Mouse (Mus musculus) ZHBTc4 (cell line): Measurements from ENCODE around the gene Fip1l1.

Experiments used
- DNase-seq: peaks from one replicate; pipeline ENCODE4 v3.0.0-alpha.2; 2011; ENCODE audit warnings: low read depth, low spot score

Gene Fip1l1

DNA sequence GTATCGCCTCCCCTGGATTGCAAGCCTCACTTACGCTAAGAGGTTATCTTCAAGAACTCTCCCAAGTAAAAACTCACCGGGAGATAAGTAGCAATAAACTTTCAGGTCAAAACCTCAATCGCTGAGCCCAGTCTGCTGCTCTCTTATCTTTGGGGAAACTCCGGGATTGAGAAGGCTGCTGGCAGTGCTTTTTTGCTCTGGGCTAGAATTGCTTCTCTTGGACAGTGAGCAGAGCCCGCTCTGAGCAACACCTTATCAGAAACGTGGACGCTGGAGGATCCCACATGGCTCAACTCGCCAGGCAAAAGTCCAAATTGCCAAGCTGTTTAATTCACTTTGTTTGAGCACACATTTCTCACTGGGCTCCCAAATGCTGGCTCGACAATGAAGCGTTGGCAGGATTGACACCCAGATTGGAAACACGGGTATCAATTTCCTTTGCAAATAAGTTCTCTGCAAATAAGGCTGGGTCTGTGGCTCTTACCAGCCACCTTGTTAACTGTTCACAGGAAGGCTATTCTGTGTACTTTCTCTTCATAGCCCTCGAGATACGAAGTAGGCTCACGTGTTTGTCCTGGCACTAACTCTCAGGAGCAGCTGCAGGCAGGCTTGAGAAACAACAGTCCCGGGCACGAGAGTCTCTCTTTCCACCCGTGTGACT is 78.4 kb downstream of the Fip1l1 start:
- no peak for DNase-seq

- no peak for DNase-seq
Observed at GRCm38 (mm10) chr5:74617816-74618572, 82.7 kb downstream of the Fip1l1 start.

DNA sequence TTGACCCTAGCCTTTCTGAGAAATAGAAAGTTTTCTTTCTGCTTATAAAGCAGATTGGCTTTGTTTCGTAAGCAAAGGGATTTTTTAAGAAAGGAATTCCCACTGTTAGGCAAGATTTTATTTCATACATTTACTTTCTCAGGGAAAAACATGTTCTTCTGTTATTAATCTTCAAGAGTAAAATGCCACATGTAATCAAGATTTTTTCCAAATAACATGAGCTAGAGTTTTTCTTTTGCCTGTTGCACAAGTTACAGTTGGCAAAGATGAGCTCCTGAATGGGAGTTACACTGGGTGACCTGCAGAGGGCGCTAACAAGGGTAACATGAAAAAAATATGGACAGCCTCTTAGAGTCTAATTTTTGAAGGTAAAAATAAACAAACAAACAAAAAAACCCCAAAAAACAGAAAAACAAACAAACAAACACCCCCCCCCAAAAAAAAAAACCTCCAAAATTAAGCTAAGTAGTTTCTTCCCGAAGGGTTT is 83.4 kb downstream of the Fip1l1 start:
- DNase-seq: peak; percentile 12

GRCm38 (mm10) chr5:74621691-74622470 is 86.6 kb downstream of the Fip1l1 start:
- no peak for DNase-seq

DNA sequence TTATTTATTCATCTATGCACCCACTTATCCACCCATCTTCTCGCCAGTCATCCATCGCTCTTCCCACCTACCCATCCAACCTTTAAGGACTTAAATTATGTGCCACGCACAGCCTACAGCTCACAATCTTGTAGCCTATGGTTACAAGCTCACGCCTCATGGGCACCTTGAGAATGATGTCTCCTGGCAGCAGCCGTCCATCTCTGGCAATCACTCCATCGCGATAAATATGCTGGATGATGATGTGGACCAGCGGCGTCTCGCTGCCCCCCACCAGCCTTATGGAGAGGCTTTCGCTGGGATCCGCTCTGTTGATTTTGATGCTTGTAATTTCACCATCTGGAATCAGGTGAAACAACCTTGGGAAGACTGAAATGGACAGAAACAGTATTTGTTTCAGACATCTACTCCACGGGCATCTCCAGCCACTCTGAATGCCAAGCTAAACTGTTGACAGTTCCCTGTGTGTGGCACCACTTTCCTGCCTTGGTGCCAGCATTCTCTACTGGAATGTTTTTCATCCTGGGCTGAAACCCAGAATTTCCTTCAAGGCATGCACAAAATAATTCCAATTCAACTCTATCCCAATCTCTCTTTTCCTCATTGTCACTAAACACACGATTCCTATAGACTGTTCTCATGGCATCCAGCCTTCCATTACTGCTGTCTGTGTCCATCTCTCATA is 88.2 kb downstream of the Fip1l1 start:
- no peak for DNase-seq

DNA sequence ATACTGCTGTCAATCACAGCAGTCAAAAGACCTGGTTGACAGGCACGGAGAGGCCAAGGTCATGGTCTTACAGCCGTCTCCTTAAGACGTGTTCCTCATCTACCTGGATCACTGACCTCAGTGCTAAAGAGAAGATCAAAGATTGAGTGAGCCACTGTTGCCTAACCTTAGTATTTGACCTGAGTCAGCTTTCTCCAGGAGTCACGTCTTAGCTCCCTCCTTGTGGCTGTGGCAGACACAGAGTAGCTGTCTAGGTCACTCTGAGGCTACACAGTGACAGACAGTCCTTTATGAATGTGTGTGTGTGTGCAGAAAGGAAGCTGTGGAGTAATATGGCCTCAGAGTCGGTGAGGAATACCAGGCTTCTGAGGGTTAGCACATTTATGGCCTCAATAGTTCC is 89.1 kb downstream of the Fip1l1 start:
- DNase-seq: no peak

- no peak for DNase-seq
Observed at GRCm38 (mm10) chr5:74628001-74628400, 92.8 kb downstream of the Fip1l1 start.

- no peak for DNase-seq
Observed at GRCm38 (mm10) chr5:74632369-74633114, 97.3 kb downstream of the Fip1l1 start.

- no peak for DNase-seq
Observed at GRCm38 (mm10) chr5:74633453-74633852, 98.2 kb downstream of the Fip1l1 start.

DNA sequence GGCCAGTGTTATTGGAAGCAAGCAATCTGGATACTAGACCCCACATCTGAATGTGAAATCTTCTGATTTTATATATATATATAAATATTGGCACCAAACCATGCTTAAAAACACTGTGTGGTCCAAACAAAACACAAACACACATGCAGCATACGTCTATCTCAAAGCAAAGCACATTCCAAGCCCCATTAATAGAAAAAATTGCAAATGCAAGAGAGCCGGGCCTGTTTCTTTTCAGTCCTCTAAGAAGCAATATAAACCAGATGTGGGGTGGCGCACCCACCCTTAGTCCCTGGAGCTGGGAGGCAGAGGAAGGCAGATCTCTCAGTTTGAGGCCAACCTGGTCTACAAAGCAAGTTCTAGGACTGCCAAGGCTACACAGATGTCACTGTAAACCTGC is 99.1 kb downstream of the Fip1l1 start:
- no peak for DNase-seq

DNA sequence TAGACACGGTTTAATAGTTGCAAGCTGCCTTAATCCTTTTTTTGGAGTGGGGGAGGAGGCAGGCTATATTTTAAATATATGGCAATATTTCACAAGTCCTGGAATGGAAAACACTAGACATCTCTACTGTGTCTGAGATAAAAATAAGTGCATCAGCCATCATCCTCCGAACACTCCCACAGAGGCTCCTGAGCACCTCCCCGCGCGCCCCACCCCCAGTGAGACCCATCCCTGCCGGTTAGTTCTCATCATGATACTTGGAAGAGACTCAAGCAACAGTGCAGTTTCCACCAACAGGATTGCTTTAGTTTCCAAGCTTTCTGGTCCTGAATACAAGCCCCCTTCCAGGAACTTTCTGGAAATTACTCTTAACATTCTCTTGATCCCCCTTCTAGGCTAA is 104.3 kb downstream of the Fip1l1 start:
- DNase-seq: no peak

DNA sequence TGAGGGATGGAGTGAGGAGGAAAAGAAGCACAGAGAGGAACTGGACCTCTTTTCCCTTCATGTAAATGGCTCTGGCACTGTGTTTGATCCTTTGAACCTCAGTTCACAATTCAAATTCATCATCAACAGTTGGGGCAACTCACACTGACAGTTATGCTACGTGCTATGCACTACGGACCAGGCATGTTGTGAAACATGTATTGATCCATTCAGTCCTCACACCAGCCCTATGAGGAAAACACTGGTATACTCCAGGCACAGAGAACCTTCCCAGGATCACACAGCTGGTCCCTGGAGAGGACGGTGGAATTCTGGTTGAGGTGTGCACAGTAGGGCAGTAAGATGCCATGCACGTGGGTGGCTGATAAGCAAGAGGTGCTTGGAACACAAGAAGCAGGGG is 105.3 kb downstream of the Fip1l1 start:
- no peak for DNase-seq

- peak; percentile 46 for DNase-seq
Observed at GRCm38 (mm10) chr5:74641000-74641399, 105.8 kb downstream of the Fip1l1 start.

GRCm38 (mm10) chr5:74642291-74642690 is 107.0 kb downstream of the Fip1l1 start:
- DNase-seq: no peak

DNA sequence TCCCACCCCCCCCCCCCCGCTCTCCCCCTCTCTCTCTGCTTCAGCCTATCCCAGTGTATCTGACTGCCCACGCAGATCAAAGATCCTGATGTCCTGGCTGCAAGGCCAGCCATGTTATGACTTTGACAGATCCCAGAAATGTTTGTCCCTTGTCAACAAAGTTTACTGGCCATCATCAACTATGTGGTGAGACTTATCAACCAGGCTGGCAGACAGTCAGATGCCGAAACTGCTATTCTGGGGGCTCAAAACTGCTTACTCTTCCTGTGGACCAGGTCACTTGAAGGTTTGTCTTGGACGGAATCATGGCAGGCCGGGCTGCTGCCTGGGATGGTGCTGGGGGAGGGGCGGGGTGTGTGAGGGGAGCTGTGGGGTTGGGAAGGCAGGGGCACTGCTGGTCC is 112.3 kb downstream of the Fip1l1 start:
- no peak for DNase-seq

DNA sequence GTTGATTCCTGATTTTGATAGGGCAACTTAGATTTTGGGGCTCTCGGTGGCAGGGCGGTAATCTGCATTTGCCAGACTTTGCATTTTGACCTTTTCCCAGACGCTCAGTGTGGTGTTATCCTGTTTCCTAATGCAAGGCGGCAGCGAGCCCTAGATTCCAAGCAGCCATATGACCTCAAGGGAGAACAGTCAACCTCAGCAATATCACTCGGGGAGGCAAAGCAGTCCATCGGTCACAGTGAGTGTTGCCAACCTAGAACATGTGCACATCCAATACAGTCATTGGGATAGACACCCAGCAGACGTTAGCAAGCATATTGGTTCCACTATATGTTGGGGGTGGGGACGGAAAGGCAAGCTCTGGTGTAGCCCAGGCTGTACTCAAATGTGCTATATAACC is 113.0 kb downstream of the Fip1l1 start:
- no peak for DNase-seq
